Mouse (Mus musculus) liver, embryonic 15.5 days (tissue): Measurements from ENCODE around the gene Pxdc1. TPM values are rescaled to one million over a fixed set of nuclear protein-coding genes. Genes with fewer than 3 reads are reported as not detected.

Source experiments
- ATAC-seq: fragments of 200-750 bp; cut with Nextera tagmentation; 2 replicates; pipeline ENCODE4 v1.8.0; 2017; ENCODE audit warnings: moderate number of reproducible peaks, mild to moderate bottlenecking, moderate library complexity; ENCODE audit not compliant: insufficient read depth
- H3K27ac ChIP-seq: fragments of 300-500 bp; sonication (generic); replicated peaks from 2 replicates; pipeline ENCODE4 v1.5.1; 2015; ENCODE audit warnings: mild to moderate bottlenecking, inconsistent platforms
- H3K27me3 ChIP-seq: fragments of 300-500 bp; sonication (generic); 2 replicates; pipeline ENCODE4 v1.6.1; 2015; ENCODE audit warnings: mild to moderate bottlenecking, inconsistent platforms
- H3K36me3 ChIP-seq: fragments of 300-500 bp; sonication (generic); replicated peaks from 2 replicates; pipeline ENCODE4 v1.6.1; 2015; ENCODE audit warnings: moderate library complexity, mild to moderate bottlenecking, inconsistent platforms
- H3K4me1 ChIP-seq: fragments of 300-500 bp; sonication (generic); replicated peaks from 2 replicates; pipeline ENCODE4 v1.6.1; 2015; ENCODE audit warnings: inconsistent platforms
- H3K4me2 ChIP-seq: fragments of 300-500 bp; sonication (generic); 2 replicates; pipeline ENCODE4 v1.6.1; 2015; ENCODE audit warnings: moderate library complexity, mild to moderate bottlenecking, inconsistent platforms
- H3K4me3 ChIP-seq: fragments of 300-500 bp; sonication (generic); replicated peaks from 2 replicates; pipeline ENCODE4 v1.5.1; 2015; ENCODE audit warnings: mild to moderate bottlenecking, inconsistent platforms
- H3K9ac ChIP-seq: fragments of 300-500 bp; sonication (generic); 2 replicates; pipeline ENCODE4 v1.6.1; 2015; ENCODE audit warnings: moderate library complexity, mild to moderate bottlenecking, inconsistent platforms
- H3K9me3 ChIP-seq: fragments of 300-500 bp; sonication (generic); replicated peaks from 2 replicates; pipeline ENCODE4 v1.6.1; 2016; ENCODE audit warnings: inconsistent platforms
- WGBS: fragments of 180-500 bp; shearing (Covaris S2); methylation state at CpG from one replicate; pipeline ENCODE4 v1.1.7; 2015; ENCODE audit warnings: mixed read lengths; ENCODE audit not compliant: insufficient replicate concordance; 5-methylcytosine and 5-hydroxymethylcytosine counted together
- polyA plus RNA-seq: library from polyadenylated mRNA; unstranded; fragments of >200 nt; fragmentation: Nextera tagmentation; extraction: Ambion mirVana; gene quantifications from 2 replicates; pipeline ENCODE4 v1.2.1, GENCODE M21; 2015

Gene Pxdc1
- polyA plus RNA-seq, 1 experiment from 2014 or later = 15.0 TPM

DNA sequence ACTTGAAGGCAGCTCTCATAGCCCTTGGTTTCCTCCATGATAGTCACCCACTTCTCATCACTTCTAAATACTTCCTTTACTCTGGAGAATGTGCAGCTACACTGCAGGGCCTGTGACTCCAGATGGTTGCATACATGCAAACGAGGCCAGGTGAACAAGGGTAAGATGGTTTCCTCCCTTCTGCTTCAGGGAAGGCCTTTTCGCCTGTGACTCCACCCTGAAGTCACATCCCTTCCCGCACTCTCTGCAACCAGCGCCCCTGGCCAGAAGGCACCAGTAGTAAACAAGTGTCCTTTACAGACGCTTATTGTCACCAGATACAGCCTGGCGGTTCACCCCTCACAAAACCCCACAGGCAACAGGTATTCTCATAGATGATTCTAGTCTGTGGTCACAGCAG, 2.9 kb downstream of the Pxdc1 start:
- Histone ChIP-seq H3K4me3 (peak overlapping the region; percentile 58), H3K4me1 (peaks cover 20% of the 10 kb centered on the region), H3K36me3 (no peaks in the 10 kb centered on the region), H3K27me3 (peaks cover 67% of the 10 kb centered on the region), H3K4me2 (peak overlapping the region; percentile 62), H3K27ac (no peak overlapping the region), H3K9ac (no peak overlapping the region), H3K9me3 (no peaks in the 10 kb centered on the region)
- ATAC-seq = no peak
- WGBS = 51% methylated on average over 6 of the region's 6 CpGs

DNA sequence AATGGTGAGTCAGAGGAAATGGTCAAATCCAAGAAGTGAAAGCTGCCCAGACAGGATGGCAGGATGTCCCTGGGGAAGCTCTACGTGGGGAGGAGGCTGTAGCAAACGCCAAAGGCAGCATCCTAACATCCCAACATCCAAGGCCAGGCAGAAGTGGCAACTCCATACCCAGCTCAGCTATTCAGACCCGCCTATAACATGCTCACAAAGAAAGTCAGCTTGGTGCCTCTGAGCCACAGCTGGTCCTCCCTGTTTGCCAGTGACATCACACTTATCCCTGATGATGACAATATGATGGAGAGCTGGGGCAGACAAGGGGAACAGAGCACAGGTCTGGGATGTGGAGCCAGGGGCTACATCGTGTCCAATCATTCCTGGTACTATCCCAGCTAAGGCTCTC, 5.5 kb downstream of the Pxdc1 start:
- H3K9me3 ChIP-seq = no peaks in the 10 kb centered on the region
- H3K4me2 ChIP-seq = no peak overlapping the region
- peaks cover 28% of the 10 kb centered on the region for H3K4me1 ChIP-seq
- ATAC-seq = no peak
- H3K9ac ChIP-seq = no peak overlapping the region
- 29% methylated on average over 4 of the region's 4 CpGs for WGBS
- no peaks in the 10 kb centered on the region for H3K36me3 ChIP-seq
- no peak overlapping the region for H3K27ac ChIP-seq
- peaks cover 42% of the 10 kb centered on the region for H3K27me3 ChIP-seq
- no peak overlapping the region for H3K4me3 ChIP-seq

DNA sequence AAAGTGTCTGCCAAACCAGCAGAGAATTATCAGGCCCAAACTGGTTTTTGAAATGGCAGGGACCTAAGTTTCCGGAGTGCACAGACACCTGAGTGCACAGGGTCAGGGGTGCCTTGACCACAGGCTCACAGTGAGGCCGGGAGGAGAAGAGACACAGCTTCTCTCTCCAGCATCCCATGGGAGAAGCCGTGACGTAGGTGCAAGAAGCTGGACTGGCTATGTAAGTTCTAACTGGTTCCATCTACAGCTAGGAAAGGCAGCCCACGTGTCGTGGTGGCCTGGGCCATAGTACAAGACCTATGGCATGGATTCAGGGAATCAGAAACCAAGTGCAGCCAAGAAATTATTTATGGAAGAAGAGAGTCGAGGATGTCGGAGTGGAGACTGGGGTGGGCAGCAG, 6.1 kb downstream of the Pxdc1 start:
- no peaks in the 10 kb centered on the region for H3K9me3 ChIP-seq
- WGBS = 60% methylated on average over 8 of the region's 8 CpGs
- H3K9ac ChIP-seq = no peak overlapping the region
- H3K36me3 ChIP-seq = no peaks in the 10 kb centered on the region
- no peak overlapping the region for H3K27ac ChIP-seq
- H3K27me3 ChIP-seq = peaks cover 36% of the 10 kb centered on the region
- H3K4me3 ChIP-seq = no peak overlapping the region
- no peak overlapping the region for H3K4me2 ChIP-seq
- ATAC-seq = no peak
- peaks cover 25% of the 10 kb centered on the region for H3K4me1 ChIP-seq

DNA sequence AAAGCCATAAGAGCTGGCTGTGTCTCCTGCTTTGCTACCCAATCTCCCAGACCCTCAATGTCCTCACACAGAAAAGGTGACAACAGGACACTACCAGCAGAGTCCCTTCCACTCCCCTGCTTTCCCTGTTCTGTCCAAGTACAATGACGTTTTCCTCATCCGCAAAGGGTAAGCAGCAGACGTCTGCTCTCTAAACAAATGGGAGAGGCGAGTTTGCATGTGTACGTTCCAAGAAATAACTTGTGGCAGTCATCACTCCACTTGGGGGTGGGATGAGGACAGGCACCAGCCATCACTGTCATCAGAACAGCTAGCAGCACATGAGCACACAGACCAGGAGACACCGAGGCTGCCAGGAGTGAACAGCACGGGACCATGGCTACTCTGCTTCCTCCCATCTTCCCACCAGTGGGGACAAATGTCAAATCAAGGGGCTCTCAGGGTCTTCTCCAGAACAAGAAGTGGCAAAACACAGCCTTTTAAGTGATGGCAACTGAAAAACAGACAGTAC, 7.0 kb downstream of the Pxdc1 start:
- H3K27ac ChIP-seq = no peak overlapping the region
- no peaks in the 10 kb centered on the region for H3K9me3 ChIP-seq
- H3K4me2 ChIP-seq = no peak overlapping the region
- H3K27me3 ChIP-seq = peaks cover 27% of the 10 kb centered on the region
- no peaks in the 10 kb centered on the region for H3K36me3 ChIP-seq
- H3K4me1 ChIP-seq = peaks cover 22% of the 10 kb centered on the region
- WGBS = 50% methylated on average over 7 of the region's 7 CpGs
- no peak overlapping the region for H3K9ac ChIP-seq
- H3K4me3 ChIP-seq = no peak overlapping the region
- ATAC-seq = no peak

DNA sequence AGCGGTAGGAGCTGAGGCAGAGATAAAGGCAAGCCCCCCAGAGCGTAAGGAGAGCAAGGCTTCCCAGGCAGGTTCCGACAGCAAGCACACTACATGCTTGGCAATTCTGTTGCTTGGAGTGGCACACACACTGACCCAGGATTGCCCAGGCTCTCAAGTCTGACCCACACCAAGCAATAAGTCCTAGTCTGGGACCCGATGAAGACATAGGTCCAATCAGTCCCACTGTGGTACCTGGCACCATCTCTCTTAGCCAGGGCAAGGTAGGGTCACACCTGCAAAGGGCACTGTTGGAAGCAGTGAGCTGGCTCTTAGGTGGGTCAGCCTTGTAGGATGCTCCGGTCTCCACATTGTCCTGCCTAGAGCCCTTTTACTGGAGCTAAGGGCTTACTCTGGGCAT, 7.8 kb downstream of the Pxdc1 start:
- no peak for ATAC-seq
- Histone ChIP-seq H3K9me3 (no peaks in the 10 kb centered on the region), H3K4me2 (no peak overlapping the region), H3K4me3 (no peak overlapping the region), H3K9ac (no peak overlapping the region), H3K36me3 (no peaks in the 10 kb centered on the region), H3K27ac (no peak overlapping the region), H3K27me3 (peaks cover 19% of the 10 kb centered on the region), H3K4me1 (peaks cover 22% of the 10 kb centered on the region)
- 74% methylated on average over 5 of the region's 5 CpGs for WGBS

DNA sequence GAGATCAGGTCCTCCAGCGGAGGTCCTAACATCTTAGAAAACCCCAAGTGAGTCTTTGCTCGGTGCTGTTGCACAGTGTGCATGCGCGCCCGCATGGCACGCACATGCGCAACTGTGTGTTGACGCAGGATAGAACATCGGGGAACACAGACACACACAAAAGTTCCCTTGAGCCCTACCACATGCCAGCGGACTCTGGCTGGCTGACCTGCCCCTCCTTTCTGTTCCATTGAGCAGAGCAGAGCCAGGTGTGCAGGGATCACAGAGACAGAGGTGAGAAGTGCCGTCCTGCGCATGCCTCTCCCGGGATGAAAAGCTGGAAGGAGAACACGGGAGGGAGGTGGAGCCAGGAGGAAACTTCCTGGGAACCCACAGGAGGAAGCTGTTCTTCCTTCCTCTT, 8.9 kb downstream of the Pxdc1 start:
- Histone ChIP-seq H3K36me3 (no peaks in the 10 kb centered on the region), H3K27me3 (peaks cover 8% of the 10 kb centered on the region), H3K27ac (no peak overlapping the region), H3K9ac (no peak overlapping the region), H3K9me3 (no peaks in the 10 kb centered on the region), H3K4me2 (no peak overlapping the region), H3K4me3 (no peak overlapping the region), H3K4me1 (peaks cover 21% of the 10 kb centered on the region)
- no peak for ATAC-seq
- WGBS = 65% methylated on average over 14 of the region's 14 CpGs

DNA sequence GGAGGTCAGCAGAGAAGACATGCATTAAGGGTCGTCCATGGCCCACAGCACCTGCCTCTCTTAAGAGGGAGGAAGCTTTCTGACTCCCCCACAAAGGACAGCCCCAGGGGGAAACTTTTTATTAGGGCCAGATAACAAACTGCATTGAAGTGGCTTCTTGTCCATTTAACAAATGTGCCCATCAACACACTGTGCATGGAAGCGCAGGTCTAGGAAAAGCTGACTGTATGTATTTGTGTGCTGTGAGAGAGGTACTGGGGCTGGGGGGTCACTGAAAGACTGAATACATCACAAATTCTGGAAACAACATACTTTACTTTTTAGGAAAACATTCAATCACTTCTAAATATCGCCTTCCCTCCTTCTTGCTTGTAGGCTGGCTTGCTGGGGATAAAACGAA, 9.4 kb downstream of the Pxdc1 start:
- Histone ChIP-seq H3K9ac (no peak overlapping the region), H3K27ac (no peak overlapping the region), H3K4me2 (no peak overlapping the region), H3K36me3 (no peaks in the 10 kb centered on the region), H3K4me1 (peaks cover 16% of the 10 kb centered on the region; the same call in 1 of the 2 replicates), H3K27me3 (peaks cover 3% of the 10 kb centered on the region), H3K9me3 (no peaks in the 10 kb centered on the region), H3K4me3 (no peak overlapping the region)
- ATAC-seq = no peak
- 53% methylated on average over 4 of the region's 4 CpGs for WGBS

GRCm38 (mm10) chr13:34642941-34643875, 10.1 kb downstream of the Pxdc1 start:
- Histone ChIP-seq H3K9me3 (no peaks in the 10 kb centered on the region), H3K36me3 (0 out of 2 replicates have a peak, but pooled peaks cover 1% of the 10 kb centered on the region), H3K4me1 (0 out of 2 replicates have a peak, but pooled peaks cover 9% of the 10 kb centered on the region), H3K4me2 (no peak overlapping the region), H3K27me3 (no peaks in the 10 kb centered on the region; the same call in 1 of the 2 replicates), H3K9ac (no peak overlapping the region), H3K27ac (no peak overlapping the region), H3K4me3 (no peak overlapping the region)
- 18% methylated on average over 7 of the region's 7 CpGs for whole genome bisulfite sequencing
- ATAC-seq = no peak

DNA sequence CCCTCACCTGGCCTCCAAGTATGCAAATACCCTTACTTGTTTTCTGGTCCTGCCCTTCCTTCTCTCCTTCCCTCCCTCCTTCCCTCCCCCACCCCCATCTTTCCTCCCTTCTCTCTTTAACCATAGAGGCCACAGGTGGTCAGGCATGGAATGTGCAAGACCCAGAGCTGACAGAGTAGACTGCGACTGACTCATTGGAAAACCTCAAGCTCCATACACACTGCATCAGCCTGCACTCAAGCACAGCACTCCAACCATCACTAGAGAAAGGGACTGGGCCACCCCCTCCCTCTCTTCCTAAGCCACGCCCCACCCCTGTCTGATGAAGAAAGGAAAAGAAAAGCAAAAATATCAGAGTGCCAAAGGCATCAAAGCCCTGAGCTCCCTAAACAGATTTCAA, 12.2 kb downstream of the Pxdc1 start:
- Histone ChIP-seq H3K27me3 (no peaks in the 10 kb centered on the region), H3K4me1 (0 out of 2 replicates have a peak, but pooled peaks cover 9% of the 10 kb centered on the region), H3K9me3 (no peaks in the 10 kb centered on the region), H3K9ac (no peak overlapping the region), H3K4me3 (no peak overlapping the region), H3K27ac (no peak overlapping the region), H3K4me2 (no peak overlapping the region), H3K36me3 (peaks cover 7% of the 10 kb centered on the region; the same call in 1 of the 2 replicates)
- ATAC-seq = no peak
- WGBS = 60% methylated on average over 2 of the region's 2 CpGs

- no peak overlapping the region for H3K4me3 ChIP-seq
- no peak for ATAC-seq
Observed at GRCm38 (mm10) chr13:34635978-34636377, 17.3 kb downstream of the Pxdc1 start.

DNA sequence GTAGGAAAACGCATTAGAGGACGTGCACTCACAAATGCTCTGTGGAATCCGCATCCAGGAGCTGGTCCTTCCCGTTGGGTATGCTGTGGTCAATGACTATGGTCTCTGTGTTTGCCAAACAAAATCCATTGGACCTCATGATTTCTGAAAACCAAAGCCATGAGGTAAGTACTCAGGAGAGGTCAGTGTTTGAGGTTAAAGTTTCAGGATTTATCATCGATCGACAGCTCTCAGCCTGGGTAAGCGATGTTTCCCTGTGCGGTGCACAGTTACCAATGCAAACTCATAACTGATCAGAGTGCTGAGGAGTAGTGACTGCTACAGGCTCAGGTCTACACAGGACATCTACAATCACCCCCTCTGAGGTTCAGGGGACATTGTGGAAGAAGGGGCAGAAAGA, 23.0 kb downstream of the Pxdc1 start:
- Histone ChIP-seq H3K4me1 (no peaks in the 10 kb centered on the region), H3K9me3 (no peaks in the 10 kb centered on the region), H3K36me3 (no peaks in the 10 kb centered on the region; the same call in 1 of the 2 replicates), H3K4me3 (no peak overlapping the region), H3K27me3 (no peaks in the 10 kb centered on the region), H3K4me2 (no peak overlapping the region), H3K27ac (no peak overlapping the region), H3K9ac (no peak overlapping the region)
- WGBS = 75% methylated on average over 8 of the region's 8 CpGs
- peak; percentile 60; the same call in 1 of the 2 replicates for ATAC-seq

More at GRCm38 (mm10) chr13:34635978-34636377, 17.3 kb downstream of the Pxdc1 start:
- Histone ChIP-seq H3K9me3 (no peaks in the 10 kb centered on the region), H3K27ac (no peak overlapping the region), H3K27me3 (no peaks in the 10 kb centered on the region), H3K4me2 (no peak overlapping the region), H3K9ac (no peak overlapping the region), H3K36me3 (peaks cover 7% of the 10 kb centered on the region; the same call in 1 of the 2 replicates), H3K4me1 (no peaks in the 10 kb centered on the region)
- WGBS = 33% methylated on average over 5 of the region's 5 CpGs
